Mouse (Mus musculus) adrenal gland, postnatal 10 days (tissue): ENCODE results near the gene Bptf. TPM values are rescaled to one million over a fixed set of nuclear protein-coding genes. Genes with fewer than 3 reads are reported as not detected.
"Not testable (repeated sequence)": the region's sequence is repeated elsewhere in the genome, so short reads cannot be mapped to it uniquely, and the experiment has no call there.

Experiments
- DNase-seq: peaks from one replicate; pipeline ENCODE4 v3.0.0; 2021; ENCODE audit warnings: mixed read lengths
- total RNA-seq, 2 experiments: library from RNA; stranded (reverse); gene quantifications; 2 replicates each; pipeline ENCODE4 v1.2.3; 2021

Bptf gene
- total RNA-seq, 2 experiments from 2014 or later: 33.6 to 42.5 TPM

DNA sequence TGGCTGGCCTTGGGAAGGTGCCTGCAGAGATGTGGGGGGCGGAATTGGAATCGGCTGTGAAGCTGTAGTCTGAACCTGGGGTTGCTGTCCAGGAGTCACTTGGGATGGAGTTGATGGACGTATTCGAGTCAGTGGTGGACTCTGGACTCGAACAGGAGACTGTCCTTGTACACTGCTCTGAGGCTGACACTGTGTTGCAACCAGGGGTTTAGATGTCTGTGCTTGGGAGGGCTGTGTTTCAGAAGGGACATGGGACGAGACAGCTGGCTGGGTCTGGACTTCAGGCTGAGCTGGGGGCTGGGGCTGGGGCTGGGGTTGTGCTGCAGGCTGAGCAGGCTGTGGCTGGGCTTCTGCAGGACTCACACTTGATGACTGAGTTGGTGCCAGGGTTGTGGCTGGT lies 77.1 kb downstream of the Bptf start:
- DNase-seq: no peak

DNA sequence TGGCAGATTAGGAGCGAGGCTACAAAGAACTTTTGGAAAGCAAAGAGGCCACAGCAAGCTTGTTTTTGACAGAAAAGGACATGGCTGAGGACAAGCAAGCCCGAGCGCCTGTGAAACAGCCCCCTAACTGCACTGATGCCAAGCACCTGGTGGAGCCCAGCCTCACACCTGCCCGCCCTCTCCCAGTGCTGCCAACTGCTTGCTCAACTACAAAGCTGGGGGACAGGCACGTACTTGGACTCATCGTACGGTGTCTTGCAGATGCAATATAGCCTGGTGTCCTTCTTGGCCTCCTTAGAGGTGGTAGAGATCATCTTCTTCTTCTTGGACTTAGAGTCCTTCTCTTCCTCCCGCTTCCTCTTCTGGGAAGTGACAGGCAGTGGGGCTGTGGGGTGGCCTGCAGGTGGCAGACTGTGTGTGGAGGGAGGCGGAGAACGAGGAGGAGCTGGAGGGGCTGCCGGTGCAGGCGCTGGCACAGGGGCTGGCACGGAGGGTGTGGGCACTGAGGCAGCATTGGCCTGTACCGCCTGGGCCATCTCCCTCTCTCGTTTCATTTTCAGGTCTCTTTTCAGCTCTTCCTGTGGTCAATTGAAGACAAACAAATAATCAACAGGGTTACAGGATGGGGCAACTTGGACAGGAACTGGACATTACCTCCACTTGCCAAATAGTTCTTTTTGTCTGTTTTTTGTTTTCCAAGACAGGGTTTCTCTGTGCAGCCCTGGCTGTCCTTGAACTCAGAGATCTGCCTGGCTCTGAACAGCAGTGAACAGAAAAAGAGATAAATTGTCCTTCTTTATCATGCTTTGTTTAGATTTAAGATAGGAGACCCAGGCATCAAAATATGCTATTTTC lies 84.9 kb downstream of the Bptf start:
- DNase-seq: no peak

DNA sequence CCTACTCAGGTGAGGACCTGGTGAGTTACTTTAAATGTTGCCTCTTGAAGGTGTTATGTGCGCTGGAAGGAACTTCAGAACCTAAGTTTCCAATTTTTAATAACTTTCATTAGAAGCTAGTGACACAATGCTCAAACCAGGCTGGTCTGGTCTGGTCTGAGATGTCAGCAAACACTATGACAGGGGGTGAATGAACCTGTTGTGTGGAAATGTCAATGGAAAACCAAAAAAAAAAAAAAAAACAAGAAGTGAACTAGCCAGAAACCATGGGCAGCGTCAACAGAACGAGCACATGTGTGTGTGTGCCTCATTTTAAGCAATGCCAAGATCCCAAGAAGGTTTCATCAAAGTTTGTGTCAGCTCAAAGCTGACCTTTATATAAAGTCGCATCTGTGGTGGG lies 86.4 kb downstream of the Bptf start:
- no peak for DNase-seq

DNA sequence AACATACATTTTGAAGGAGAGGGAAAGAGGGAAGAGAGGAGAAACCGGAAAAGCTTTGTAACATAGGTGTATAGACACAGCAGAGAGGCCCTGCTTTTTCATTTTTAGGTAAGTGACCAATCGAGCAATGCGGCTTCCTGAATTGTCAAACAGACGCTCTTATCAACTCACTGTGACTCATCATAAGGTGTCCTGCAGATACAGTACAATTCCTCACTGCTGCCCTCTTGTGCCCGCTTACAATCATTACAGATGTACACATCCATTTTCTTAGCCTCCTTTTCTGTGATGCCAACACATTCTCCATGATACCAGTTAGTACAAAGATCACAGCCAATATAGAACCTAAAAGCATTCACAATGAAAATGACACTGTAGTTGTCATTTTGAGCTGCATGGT lies 87.6 kb downstream of the Bptf start:
- DNase-seq: peak; percentile 83

DNA sequence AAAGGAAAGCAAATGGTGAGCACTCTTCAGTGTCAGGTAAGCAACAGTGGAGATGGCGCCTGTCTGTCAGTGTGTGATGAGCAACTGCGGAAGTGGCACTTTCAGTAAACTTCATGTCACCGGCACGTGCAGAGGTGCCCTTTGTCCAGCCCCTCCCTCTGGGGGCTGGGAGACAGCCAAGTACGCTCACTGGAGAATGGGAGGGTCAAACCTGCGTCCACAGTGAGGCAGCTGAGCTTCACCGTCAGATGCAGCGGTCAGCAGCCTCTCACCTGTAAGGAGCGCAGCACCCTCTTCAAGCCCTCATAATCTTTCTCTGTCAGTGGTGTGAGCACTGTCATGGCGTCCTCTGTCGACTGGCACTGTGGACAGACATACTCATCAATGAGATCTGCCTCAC lies 88.6 kb downstream of the Bptf start:
- DNase-seq: no peak

DNA sequence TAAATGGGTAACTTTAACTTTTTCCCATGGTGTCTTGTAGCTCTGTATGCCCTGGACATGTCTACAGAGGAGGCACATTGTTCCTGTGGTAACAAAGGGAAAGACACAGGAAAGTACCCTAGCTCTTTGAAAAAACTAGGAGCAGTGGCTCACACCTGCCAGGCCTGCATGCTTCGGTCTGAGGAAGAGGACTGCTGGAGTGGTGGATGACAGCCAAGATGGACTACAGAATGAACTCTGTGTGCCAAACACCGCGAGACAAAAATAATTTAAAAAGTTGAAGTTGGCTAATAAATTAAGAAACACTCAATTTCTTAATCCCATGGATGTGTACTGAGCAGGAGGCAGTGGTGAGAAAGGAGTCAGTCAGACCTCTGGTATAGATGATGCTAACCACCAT lies 90.5 kb downstream of the Bptf start:
- DNase-seq: no peak

DNA sequence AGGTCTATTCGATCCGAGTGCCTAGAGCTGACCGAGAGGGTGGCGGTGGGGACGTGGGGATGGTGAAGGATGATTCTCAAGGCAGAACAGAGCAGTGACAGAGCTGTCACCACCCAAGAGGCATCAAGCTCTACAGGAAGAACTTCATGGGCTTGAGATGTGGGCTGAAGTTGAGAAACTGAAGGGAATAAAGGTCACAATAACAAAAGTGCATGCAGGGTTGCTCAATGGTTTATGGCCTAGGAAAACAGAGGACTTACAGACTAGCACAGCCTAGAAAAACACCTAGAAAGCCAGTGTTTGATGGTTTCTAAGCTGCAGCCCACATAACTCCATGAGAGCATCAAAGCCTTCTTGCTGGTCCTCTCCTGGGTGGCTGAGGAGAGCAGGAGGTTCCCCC lies 92.5 kb downstream of the Bptf start:
- no peak for DNase-seq

DNA sequence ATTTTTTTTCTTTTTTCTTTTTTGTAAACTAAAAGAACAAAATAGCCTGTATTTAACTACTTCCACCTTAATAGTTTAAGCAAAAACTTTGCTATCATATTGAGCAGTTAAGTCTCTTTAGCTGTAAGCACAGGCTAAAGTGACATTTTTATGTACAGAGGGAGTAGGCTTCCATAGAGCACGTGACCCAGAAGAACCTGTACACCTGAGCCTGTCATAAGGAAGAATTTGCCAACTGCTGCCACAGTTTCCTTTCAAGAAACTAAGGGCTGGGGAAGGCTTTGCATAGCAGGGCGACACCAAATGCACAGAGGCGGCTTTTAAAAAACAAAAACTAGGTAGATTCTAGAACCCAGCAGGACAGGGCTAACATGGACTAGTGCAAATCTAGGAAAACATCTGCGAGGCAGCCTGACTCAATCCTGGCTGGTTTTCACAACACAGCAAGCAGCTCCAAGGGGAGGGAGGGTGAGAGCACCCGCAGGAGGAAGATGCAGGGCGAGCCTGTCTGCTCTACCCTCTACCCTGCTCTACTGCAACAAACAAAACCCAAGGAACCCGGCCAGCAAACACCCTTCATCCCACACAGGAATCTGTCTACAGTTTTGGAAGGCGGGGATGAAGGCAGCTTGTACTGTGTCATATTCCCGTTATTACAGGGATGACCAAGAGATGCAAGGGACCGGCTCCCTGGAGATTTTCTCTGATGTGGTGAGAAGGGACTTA lies 97.7 kb downstream of the Bptf start:
- no peak for DNase-seq

DNA sequence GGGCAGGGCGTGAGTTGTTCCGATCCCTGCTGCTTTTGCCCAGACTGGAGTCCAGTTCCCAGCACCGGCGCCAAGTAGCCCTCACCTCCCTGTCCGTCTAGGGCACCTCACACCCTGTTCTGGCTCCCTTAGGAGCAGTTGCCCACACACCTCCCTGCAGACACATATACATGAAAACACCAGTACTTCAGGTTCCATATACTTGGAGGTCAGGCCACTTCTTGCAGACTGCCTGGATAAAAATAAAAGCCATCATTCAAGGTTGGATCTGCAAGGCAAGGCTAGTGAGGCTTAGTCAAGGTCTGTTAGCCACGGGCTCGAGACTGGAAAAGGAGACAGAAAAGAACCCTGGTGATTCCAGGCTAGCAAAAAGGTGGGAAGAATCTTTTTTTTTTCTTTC lies 100.3 kb downstream of the Bptf start:
- DNase-seq: no peak

DNA sequence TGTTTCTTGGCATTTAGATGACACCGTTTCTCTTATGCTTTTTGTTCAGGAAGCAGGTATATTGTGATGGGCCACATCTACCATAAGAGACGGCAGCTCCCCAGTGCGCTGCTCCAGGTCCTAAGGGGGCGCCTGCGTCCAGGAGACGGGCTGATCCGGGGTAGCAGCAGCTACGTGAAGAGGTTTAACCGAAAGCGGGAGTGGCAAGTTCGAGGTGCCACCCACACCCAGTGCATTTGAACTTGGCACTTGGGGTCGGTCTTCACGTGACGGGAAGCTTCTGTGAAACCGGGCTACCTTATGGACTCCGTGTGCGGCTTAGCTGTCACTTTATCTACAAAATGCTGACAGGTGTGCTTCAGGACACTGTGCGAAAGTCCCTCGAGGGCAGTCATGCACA lies 102.4 kb downstream of the Bptf start:
- no peak for DNase-seq

DNA sequence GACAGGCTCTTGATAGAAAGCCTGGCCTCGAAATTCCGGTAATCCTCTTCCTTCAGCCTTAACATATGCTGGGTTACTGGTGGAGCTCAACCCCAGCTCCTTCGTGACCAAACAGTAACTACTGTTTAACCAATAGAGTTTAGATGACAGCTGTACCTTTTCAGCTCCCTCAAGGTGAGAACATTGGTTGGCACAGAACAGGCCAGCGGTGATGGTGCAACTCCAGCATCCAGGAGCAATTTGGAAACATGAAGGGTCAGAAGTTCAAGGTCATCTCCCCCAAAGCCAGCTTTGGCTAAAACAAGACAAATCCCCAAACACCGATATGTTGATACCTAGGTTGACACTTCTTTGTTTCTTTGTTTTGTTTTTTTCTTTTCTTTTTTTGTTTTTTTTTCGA lies 103.2 kb downstream of the Bptf start:
- no peak for DNase-seq

DNA sequence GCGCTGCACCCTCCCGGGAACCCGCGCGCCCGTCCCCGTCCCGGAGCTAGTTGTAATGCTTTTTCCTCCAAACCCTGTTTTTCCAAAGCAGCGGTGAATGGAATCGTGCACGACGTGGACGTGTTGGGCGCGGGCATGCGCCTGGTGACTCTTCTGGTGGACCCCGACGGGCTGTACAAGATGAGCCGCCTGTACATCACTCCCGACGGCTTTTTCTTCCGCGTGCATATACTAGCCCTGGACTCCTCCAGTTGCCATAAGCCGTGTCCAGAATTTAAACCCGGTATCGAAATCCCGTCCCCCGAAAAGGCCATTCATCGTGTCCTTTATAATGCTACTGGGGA lies 103.7 kb downstream of the Bptf start:
- DNase-seq: no peak

DNA sequence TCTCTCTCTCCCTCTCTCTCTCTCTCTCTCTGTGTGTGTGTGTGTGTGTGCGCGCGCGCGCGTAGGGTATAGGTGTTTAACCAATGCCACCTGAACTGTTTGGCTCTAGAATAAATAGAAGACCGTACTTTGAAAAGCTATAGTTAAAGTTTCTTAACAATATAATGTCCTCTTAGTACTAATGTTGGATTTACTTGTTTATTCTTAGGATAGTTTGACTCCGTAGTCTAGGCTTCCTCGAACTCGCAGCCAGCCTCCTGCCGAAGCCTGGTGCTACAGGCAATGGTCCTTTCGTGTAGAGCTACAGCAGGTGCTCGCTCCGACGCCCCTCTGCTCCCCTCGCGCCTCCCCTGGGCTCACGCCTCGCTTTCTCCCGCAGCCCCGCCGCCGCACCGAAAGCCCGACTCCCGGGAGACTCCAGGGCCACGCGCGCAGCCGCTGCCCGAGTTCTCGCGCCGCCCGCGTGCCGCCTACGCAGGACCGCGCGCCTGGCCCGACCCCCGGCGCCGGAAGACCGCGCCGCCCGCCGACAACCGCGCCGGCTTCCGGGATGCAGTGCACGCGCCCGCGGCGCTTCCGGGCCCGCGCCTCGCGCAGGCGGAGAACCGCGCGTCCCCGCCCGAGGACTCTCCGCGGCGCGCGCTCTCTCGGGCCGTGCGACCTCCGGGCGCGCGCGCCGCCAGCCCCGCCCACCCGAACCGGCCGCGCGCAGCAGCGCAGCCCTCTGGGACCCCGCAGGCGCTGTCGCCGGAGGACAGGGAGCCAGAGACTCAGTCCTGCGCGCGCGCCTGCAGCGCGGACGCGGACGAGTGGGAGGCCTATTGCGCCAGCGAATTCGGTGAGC lies 104.3 kb downstream of the Bptf start:
- DNase-seq: peak; percentile 92

DNA sequence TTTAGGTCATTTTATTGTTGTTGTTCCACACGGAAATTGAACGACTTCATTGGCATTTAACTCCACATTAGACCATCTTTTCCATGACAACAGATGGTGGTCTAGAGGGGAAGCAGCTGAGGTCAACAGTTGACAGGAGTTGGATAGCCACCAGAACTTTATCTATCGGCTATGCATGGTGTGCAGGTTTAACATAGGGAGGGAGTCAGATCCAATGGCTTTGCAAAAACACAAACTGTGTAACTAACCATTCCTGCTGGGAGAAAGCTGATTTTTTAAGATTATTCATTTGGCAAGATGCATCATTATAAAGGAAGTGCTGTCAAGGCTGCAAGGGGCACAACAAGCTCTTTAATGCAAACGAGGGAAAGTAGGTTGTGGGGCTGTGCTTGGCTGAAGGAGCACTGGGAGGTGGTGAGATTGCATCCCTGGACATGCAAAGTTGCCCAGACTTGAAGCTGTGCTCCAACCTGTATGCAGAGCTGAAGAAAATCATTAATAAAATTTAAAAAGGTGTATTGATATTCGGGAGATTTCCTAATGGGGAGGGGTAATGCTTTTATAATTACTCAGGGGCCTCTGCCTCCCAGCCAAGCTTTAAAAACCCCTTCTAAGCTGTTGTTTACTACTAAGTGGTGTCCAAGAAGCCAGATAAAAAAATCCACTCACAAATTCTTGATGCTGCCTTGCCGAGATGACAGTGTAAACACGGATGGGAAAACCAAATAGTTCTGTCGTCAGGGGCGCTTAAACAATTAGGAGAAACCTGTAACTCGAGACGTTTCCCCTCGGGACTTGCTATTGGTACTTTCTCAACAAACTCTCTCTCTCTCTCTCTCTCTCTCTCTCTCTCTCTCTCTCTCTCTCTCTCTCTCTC lies 105.1 kb downstream of the Bptf start:
- DNase-seq: no peak

DNA sequence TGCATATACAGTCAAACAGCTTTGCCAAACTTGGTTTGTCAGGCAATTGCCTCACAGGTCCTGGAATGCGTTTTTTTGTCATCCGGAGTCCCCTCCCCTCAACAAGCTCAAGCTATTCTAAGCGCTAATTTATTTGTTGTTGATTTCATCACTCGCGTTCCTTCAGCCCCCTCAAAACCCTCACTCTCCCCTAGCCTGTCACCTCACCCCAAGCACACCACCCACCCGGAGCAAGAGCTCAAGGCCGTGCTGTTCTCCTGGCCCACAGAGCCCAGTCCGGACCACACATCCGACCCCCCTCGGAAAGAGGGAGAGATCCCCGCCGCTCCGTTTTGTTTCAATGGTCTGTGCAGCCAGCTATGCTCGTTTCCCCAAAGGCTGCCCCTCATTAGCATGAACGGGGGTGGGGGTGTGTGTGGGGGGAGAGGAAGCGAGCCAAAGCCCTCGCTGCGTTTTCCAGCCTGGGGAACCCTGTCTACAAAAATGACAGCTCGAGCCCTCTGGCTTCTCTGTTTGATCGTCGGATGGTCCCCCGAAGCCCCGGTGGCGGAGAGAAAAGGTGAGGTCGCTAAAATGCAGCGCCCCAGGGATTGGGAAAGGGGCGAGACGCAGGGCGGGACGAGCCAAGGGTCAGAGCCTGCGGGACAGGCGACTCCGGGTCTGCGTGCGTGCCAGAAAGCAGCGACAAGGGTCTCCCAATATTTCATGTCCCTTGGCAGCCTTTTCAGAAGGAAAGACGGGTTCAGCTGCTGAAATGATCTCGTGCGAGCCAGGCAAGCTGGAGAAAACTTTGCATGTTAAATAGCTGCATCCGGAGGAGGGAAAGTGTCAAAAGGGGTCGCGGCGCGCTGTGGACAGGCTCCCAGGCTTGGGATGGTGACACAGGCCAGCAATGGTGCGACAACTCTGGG lies 106.3 kb downstream of the Bptf start, which contains the start of gene 1810010H24Rik:
Gene 1810010H24Rik, plus strand, starts transcription at position 271 of the 911 bp plus-strand sequence.
- peak; percentile 39 for DNase-seq

DNA sequence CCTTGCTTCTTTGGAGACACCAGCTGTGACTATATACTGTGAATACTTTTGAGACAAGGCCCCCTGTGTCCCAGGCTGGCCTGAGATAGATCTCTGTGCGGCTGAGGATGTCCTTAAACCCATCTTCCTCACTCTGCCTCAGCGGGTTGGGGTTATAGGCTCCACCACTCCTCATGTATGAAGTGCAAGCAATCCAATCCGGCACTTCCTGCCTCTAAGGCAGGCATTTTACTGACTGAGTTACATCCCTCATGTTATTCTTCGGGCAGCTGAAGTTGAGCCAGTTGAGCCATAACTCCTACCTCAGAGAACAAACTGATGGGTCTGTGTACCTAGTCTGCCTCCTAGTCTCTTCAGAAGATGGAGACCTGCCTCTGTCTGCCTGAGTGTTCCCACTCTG lies 107.5 kb downstream of the Bptf start:
- no peak for DNase-seq

DNA sequence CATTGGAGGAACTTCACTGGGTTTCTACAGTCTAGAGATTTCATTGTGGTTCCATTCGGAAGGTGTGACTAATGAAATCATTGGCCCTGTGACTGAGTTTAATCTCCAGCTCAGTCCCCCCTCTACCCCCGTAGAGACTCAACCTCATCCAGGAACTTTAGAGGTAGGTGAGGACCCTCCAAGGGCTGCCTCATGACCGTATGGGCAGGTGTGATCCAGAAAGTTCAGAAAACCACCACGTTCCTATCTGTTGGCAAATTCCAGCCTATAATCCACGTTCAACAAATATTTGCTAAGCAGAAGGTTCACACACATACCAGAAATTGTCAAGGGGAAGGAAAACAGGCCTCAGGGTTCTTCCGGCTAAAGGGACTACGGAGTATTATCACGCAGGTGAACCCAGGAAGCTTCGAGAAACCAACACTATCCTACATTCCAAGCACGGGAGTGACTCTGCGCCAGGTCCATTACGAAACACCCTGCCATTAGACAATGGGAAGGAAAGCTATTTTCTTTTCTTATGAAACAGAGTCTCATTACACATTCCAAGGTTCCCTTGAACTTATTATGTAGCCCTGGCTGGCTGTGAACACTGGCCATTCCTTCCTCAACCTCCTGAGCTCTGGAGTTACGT lies 109.8 kb downstream of the Bptf start:
- DNase-seq: no peak

DNA sequence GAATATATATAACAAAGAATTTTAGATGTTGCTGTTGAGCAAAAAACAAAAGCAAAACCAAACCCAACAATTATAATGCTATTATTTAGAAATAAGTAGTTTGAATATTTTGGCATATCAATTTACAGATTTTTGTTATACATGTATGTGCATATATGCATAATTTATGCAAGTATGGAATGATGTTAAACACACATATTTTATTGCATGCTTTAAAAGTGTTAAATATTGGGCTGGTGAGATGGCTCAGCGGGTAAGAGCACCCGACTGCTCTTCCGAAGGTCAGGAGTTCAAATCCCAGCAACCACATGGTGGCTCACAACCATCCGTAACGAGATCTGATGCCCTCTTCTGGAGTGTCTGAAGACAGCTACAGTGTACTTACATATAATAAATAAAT lies 112.2 kb downstream of the Bptf start:
- DNase-seq: not testable (repeated sequence)

DNA sequence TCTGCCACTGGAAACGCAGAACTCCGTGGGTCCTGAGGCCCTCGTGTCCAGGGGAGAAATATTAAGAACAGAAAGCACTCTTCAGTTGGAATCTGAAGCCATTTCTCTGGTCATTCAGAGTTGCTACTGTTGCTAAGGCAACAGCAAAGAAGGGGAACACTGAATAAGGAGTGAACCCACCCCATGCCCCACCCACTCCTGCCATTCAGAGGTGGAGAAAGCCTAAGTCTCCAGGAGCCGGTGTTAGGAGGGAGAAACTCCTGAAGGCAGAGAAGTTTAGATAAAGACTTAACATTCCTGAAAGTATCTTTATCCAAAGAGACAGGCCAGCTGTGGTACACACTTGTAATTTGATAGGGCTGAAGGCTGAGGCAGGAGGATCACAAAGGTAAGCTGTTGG lies 112.6 kb downstream of the Bptf start:
- DNase-seq: no peak

DNA sequence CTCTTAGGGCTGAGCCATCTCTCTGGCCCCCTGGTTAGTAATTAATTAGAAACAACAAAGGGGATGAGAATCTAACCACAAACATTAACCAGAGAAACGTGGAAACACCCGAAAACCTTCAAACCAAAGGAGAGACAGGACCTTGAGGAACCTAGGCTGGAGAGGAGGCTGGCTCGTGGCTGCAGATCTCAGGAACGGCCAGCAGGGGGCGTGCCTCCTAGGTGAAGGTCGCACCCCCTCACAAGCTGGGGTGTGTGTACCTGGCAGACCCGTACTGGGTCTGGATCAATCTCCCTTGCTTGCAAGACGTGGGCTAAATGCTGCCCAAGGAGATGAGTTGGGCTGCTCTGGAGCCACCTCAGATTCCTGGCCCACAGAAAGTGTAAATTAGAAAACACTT lies 113.3 kb downstream of the Bptf start:
- DNase-seq: no peak
